Mouse (Mus musculus) intestine, embryonic 14.5 days (tissue): ENCODE measurements around the gene Spire2. TPM values are rescaled to one million over a fixed set of nuclear protein-coding genes. Genes with fewer than 3 reads are reported as not detected.
A peak's percentile ranks its signal among the peaks of the same experiment; 100 is the strongest.

ENCODE experiments used
- ATAC-seq: fragments of 200-750 bp; cut with Nextera tagmentation; replicated peaks from 2 replicates; pipeline ENCODE4 v1.8.0; 2017; ENCODE audit warnings: low read depth, moderate number of reproducible peaks, moderate TSS enrichment, moderate library complexity; ENCODE audit not compliant: low FRiP score, low TSS enrichment
- DNase-seq: peaks from one replicate; pipeline ENCODE4 v3.0.0-alpha.2; 2018; ENCODE audit warnings: low spot score
- H3K27ac ChIP-seq: fragments of 300-500 bp; sonication (generic); 2 replicates; pipeline ENCODE4 v1.5.1; 2014; ENCODE audit warnings: low read depth, mild to moderate bottlenecking, control low read depth
- H3K27me3 ChIP-seq: fragments of 300-500 bp; sonication (generic); replicated peaks from 2 replicates; pipeline ENCODE4 v1.6.1; 2014; ENCODE audit warnings: low read length, control low read depth; ENCODE audit not compliant: control insufficient read depth, insufficient read depth
- H3K36me3 ChIP-seq: fragments of 300-500 bp; sonication (generic); 2 replicates; pipeline ENCODE4 v1.6.1; 2014; ENCODE audit warnings: low read length, control low read depth; ENCODE audit not compliant: control insufficient read depth, insufficient read depth
- H3K4me1 ChIP-seq: fragments of 300-500 bp; sonication (generic); replicated peaks from 2 replicates; pipeline ENCODE4 v1.6.1; 2014; ENCODE audit warnings: low read length, control low read depth, mixed read lengths; ENCODE audit not compliant: control insufficient read depth, insufficient read depth
- H3K4me2 ChIP-seq: fragments of 300-500 bp; sonication (generic); 2 replicates; pipeline ENCODE4 v1.6.1; 2014; ENCODE audit warnings: low read length
- H3K4me3 ChIP-seq: fragments of 300-500 bp; sonication (generic); 2 replicates; pipeline ENCODE4 v1.5.1; 2014; ENCODE audit warnings: low read depth, low read length, control low read depth, mixed read lengths
- H3K9ac ChIP-seq: fragments of 300-500 bp; sonication (generic); 2 replicates; pipeline ENCODE4 v1.6.1; 2014; ENCODE audit warnings: mild to moderate bottlenecking, low read length
- H3K9me3 ChIP-seq: fragments of 300-500 bp; sonication (generic); 2 replicates; pipeline ENCODE4 v1.6.1; 2016; ENCODE audit warnings: low read length, control low read depth; ENCODE audit not compliant: control insufficient read depth
- WGBS: fragments of 180-500 bp; shearing (Covaris S2); extraction: QIAGEN DNeasy Blood & Tissue Kit; methylation state at CpG from one replicate; pipeline ENCODE4 v1.1.7; 2014; 5-methylcytosine and 5-hydroxymethylcytosine counted together
- polyA plus RNA-seq: library from polyadenylated mRNA; unstranded; fragments of >200 nt; fragmentation: Nextera tagmentation; extraction: Ambion mirVana; gene quantifications from 2 replicates; pipeline ENCODE4 v1.2.1, GENCODE M21; 2014

Gene Spire2
- polyA plus RNA-seq, 1 experiment from 2014 or later = 2.9 TPM

DNA sequence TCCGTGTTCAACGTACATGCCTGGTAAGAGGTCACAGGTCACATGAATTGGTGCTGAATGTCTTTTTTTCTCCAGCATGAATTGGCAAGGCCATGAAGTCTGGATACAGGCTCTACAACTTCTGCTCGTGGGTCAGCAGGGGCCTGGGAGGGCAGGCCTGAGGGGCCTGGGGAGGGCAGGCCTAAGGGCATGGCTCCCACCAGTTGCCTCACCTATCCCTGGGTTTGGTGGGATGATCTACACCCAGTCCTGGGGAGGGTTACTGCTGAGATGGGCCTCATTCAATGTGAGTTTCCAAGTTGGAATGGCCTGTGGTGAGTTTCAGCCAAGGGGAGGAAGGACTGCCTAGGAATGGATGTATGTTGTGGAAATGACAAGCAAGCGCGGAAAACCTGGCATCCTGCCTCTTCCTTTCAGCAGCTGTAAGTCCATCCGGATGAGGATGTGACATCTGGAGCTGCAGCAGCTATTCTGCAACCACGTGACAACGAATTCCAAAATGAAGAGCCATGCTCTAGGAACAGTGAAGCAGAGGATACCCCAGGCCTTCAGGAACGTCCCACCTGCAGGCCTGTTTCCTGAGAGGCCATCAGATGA lies 70.3 kb downstream of the Spire2 start:
- H3K9ac ChIP-seq = no peak overlapping the region
- no peak for DNase-seq
- no peak overlapping the region for H3K4me3 ChIP-seq
- no peaks in the 10 kb centered on the region for H3K9me3 ChIP-seq
- H3K27ac ChIP-seq = no peak overlapping the region
- no peaks in the 10 kb centered on the region for H3K4me1 ChIP-seq
- peaks cover 58% of the 10 kb centered on the region for H3K36me3 ChIP-seq
- H3K4me2 ChIP-seq = no peak overlapping the region
- ATAC-seq = no peak
- H3K27me3 ChIP-seq = 0 out of 2 replicates have a peak, but pooled peaks cover under 1% of the 10 kb centered on the region
- 90% methylated on average over 9 of the region's 9 CpGs for WGBS

DNA sequence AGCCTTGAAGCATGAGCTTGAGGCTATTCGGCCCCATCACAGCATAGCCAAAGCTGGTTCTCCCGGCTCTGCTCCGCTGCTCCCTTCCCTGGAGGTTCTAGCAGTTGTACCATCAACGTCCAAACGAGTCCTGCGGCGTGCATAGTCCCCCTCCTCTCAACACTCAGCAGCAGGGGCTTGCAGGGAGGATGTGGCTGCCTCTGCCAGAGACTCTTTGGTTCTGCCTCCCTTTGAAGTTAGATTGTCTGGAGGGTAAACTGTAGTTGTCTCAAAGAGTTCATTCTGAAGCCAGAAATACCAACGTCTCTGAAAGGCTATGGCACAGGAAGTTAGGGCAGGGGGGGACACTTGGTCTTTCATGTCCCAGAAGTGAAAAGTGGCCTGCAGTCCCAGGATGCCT lies 72.0 kb downstream of the Spire2 start:
- DNase-seq = no peak
- Histone ChIP-seq H3K9ac (no peak overlapping the region), H3K4me3 (no peak overlapping the region), H3K36me3 (peaks cover 41% of the 10 kb centered on the region), H3K9me3 (no peaks in the 10 kb centered on the region), H3K4me1 (no peaks in the 10 kb centered on the region), H3K4me2 (no peak overlapping the region), H3K27me3 (peaks cover 13% of the 10 kb centered on the region), H3K27ac (no peak overlapping the region)
- WGBS = 52% methylated on average over 8 of the region's 8 CpGs
- no peak for ATAC-seq

DNA sequence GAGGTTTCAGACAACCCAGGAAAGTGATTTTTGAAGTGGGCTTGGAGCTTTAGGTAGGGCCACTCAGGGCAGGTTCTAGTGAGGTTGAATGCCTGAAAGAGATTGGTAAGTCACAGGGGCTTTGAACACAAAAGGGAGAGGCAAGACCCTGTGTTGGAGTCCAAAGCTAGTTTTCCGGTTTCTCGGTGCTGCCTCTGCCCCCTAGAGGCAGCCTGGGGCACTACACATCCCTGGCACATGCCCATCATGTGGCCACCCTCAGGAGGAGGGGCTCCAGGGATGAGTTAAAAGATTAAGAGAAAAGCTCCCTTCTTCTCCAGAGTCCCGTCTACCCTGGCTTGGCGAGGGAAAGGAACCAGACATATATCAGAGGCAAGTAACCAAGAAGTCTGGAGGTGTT lies 74.3 kb downstream of the Spire2 start, which contains the start of gene Mc1r:
TSS of gene Mc1r (plus strand) at position 322 of the 400 bp plus-strand sequence.
- Histone ChIP-seq H3K9ac (no peak within 1 kb of the TSS), H3K4me2 (no peak within 1 kb of the TSS), H3K27me3 (peaks cover 36% of the 10 kb centered on the region), H3K36me3 (peaks cover 19% of the 10 kb centered on the region), H3K27ac (no peak within 1 kb of the TSS), H3K4me3 (no peak within 1 kb of the TSS), H3K4me1 (no peaks in the 10 kb centered on the region), H3K9me3 (no peaks in the 10 kb centered on the region)
- no peak for ATAC-seq
- DNase-seq = peak; percentile 75
- WGBS = 10% methylated on average over 4 of the region's 4 CpGs

DNA sequence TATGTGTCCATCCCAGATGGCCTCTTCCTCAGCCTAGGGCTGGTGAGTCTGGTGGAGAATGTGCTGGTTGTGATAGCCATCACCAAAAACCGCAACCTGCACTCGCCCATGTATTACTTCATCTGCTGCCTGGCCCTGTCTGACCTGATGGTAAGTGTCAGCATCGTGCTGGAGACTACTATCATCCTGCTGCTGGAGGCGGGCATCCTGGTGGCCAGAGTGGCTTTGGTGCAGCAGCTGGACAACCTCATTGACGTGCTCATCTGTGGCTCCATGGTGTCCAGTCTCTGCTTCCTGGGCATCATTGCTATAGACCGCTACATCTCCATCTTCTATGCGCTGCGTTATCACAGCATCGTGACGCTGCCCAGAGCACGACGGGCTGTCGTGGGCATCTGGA lies 75.1 kb downstream of the Spire2 start:
- Histone ChIP-seq H3K4me1 (no peaks in the 10 kb centered on the region), H3K4me3 (no peak overlapping the region), H3K27ac (no peak overlapping the region), H3K9ac (no peak overlapping the region), H3K27me3 (peaks cover 44% of the 10 kb centered on the region), H3K36me3 (peaks cover 11% of the 10 kb centered on the region), H3K9me3 (no peaks in the 10 kb centered on the region), H3K4me2 (no peak overlapping the region)
- 93% methylated on average over 13 of the region's 13 CpGs for WGBS
- ATAC-seq = no peak
- no peak for DNase-seq

DNA sequence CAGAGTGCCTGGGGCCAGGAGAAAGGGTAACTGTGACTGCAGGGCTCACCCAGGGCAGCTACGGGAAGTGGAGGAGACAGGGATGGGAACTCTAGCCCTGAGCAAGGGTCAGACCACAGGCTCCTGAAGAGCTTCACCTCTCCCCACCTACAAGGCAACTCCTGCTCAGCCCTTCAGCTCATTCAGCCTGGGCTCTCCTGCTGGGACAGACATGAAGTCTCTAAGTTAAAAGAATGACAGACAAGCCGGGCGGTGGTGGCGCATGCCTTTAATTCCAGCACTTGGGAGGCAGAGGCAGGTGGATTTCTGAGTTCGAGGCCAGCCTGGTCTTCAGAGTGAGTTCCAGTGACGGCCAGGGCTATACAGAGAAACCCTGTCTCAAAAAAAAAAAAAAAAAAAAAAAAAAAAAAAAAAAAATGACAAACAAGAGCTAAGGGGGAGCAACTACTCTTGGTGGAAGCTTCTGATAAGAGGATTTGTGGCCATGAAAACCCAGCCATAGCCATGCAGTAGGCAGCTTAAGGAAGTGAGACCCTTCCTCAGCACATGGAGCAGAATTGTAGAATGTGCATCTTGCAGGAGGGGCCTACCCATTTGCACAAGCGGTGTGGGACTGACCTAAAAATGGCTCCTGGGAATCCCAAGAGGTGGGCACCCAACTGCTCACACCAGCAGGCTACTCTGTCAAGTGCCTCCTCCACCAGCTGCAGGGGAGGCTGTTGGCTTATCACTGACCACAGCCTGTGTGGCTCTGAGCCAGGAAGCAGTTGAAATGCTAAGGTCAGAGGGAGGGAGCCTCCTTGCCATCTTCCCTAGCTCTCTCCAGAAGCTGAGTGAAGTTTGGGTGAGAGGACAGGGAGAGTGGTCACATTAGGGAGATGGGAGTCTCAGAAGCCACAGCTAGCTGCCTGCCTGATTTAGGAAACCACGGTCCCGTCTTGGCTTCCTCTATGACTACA lies 76.4 kb downstream of the Spire2 start:
- H3K27me3 ChIP-seq = peaks cover 56% of the 10 kb centered on the region
- DNase-seq (no peak), ATAC-seq (no peak)
- H3K4me3 ChIP-seq = no peak overlapping the region
- no peak overlapping the region for H3K27ac ChIP-seq
- H3K4me2 ChIP-seq = no peak overlapping the region
- no peaks in the 10 kb centered on the region for H3K9me3 ChIP-seq
- H3K4me1 ChIP-seq = no peaks in the 10 kb centered on the region
- H3K36me3 ChIP-seq = no peaks in the 10 kb centered on the region
- WGBS = 69% methylated on average over 9 of the region's 9 CpGs
- no peak overlapping the region for H3K9ac ChIP-seq

DNA sequence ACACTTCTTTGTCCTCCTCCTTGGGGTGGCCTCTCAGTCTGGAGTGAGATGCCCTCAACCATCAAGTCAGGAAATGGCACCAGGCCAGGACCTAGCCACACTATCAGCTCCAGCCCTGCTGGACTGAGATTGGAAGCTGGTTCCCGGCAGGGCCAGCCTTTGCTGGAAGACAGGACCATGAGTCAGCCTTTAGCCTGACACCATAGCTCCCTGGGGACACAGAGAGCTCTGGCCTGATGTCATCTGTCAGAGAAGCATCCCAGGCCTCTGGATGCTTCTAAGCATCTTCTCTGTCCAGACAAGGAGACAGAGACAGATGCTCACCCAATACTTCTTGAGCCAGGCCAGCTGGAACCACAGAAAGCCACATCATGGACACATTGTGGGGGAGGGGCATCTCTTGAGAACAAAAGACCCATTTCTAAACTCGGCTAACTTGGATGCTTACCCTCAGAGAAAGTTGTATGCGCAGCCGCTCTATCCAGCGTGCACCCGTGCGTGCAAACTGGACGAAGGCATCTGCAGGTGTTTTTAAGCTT lies 77.6 kb downstream of the Spire2 start:
- peaks cover 60% of the 10 kb centered on the region for H3K27me3 ChIP-seq
- 67% methylated on average over 8 of the region's 8 CpGs for WGBS

DNA sequence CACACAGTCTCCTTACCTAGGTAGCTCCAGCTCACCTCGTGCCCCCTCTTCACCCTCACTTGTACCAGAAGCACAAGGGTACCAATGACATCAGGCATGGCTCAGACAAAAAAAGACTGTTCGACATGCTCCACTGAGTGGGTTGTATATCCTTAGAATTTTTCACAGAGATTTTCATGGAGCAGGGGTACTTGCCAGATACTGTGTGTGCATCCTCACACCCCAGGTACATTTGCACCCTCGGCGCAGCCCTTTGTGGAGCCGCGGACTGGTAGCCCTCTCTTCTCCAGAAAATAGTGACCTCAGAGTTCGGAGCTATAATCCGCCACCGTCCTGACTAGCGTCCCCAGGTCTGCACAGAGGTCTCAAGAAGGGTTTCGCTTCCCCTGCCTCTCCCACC lies 78.3 kb downstream of the Spire2 start:
- ATAC-seq = no peak
- DNase-seq = no peak
- H3K36me3 ChIP-seq = no peaks in the 10 kb centered on the region
- H3K4me1 ChIP-seq = no peaks in the 10 kb centered on the region
- peak overlapping the region; percentile 30 for H3K9ac ChIP-seq
- H3K27ac ChIP-seq = no peak overlapping the region
- peaks cover 60% of the 10 kb centered on the region for H3K27me3 ChIP-seq
- 10% methylated on average over 11 of the region's 11 CpGs for WGBS
- H3K4me2 ChIP-seq = peak overlapping the region; percentile 45
- peak overlapping the region; percentile 27 for H3K4me3 ChIP-seq
- H3K9me3 ChIP-seq = no peaks in the 10 kb centered on the region

More for the DNA sequence above, 77.6 kb downstream of the Spire2 start:
- no peaks in the 10 kb centered on the region for H3K9me3 ChIP-seq
- no peaks in the 10 kb centered on the region for H3K4me1 ChIP-seq
- H3K4me3 ChIP-seq = 0 out of 2 replicates have a peak overlapping the region, but pooled peaks have one; percentile 27
- no peak for ATAC-seq
- no peaks in the 10 kb centered on the region for H3K36me3 ChIP-seq
- H3K9ac ChIP-seq = peak overlapping the region; percentile 30; the same call in 1 of the 2 replicates
- no peak overlapping the region for H3K27ac ChIP-seq
- no peak for DNase-seq
- no peak overlapping the region for H3K4me2 ChIP-seq

DNA sequence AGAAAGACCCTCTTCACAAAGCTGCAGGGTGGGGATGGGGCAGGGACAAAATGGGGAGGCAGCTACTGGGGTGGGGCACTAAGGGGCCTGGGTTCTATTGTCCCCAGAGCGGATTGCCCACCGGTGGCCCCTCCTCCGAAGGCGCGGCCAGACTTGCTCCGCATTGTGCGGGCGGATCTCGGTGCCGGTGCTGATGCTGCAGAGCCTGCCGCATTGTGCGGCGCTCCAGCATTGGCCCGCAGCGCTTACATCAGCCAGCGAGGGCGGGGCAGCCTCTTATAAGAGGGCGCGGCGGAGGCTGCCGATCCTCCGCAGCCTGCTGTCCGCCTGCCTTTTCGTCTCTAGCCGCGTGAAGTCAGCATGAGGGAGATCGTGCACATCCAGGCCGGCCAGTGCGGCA lies 78.7 kb downstream of the Spire2 start, which contains the start of gene Tubb3:
TSS of gene Tubb3 (plus strand) at position 179 of the 400 bp plus-strand sequence.
- Histone ChIP-seq H3K36me3 (no peaks in the 10 kb centered on the region), H3K9me3 (no peaks in the 10 kb centered on the region), H3K4me1 (no peaks in the 10 kb centered on the region), H3K9ac (peak within 1 kb of the TSS; percentile 34), H3K4me3 (peak within 1 kb of the TSS; percentile 27), H3K27ac (no peak within 1 kb of the TSS), H3K27me3 (peaks cover 60% of the 10 kb centered on the region), H3K4me2 (peak within 1 kb of the TSS; percentile 45)
- peak; percentile 67 for ATAC-seq
- under 1% methylated on average over 29 of the region's 29 CpGs for WGBS
- no peak for DNase-seq
